Mouse (Mus musculus) T-helper 1 cell (primary cell): ENCODE measurements around the gene Srsf1.
"Not testable (repeated sequence)": the region's sequence is repeated elsewhere in the genome, so short reads cannot be mapped to it uniquely, and the experiment has no call there.

Source experiments
- in situ Hi-C: fragments of 300-600 bp; cut with MboI, MseI; formaldehyde crosslinking; loops from one replicate; pipeline ENCODE4 v1.15.1; 2025; ENCODE audit warnings: high pct_unique_total_duplicates

The Srsf1 gene

GRCm38 (mm10) chr11:88039066-88039465, 8.1 kb upstream of the Srsf1 start:
- in situ Hi-C loops: no loop called here

DNA sequence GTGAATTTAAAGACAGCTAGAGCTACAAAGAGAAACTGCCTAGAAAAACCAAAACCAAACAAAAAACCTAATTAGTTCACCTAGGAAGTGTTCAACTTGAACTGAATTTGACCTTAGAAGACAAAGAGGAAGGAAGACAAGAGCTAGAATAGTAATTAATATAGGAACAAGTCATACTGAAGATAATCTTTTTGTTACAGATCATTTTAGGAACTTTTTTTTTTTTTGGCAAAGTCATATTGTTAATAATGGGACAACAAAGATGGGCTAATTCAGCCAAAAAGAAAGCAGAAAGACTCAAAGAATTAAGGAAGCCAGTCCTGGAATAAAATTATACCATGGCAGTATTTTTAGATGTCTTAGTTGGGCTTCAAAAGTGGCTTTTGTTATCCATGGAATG, 2.9 kb upstream of the Srsf1 start:
- in situ Hi-C loops: loop anchor here (5.0 kb wide), 1 partner anchor 67 kb away; no protein-coding TSS in a partner anchor

DNA sequence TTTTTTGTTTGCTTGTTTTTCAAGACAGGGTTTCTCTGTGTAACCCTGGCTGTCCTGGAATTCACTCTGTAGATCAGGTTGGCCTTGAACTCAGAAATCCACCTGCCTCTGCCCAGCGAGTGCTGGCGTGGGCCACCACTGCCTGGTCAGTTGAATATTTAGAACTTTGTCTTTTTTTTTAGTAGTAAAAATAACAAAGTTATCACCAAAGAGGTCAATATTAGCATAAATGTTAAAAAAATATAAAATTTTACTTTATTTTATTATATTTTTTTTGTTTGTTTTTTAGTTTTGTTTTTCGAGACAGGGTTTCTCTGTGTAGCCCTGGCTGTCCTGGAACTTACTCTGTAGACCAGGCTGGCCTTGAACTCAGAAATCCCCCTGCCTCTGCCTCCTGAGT, 2.0 kb upstream of the Srsf1 start:
- in situ Hi-C loops: not testable (repeated sequence)

- in situ Hi-C loops: no loop called here
These were observed 1.3 kb upstream of the Srsf1 start for GRCm38 (mm10) chr11:88045878-88046277.

- in situ Hi-C loops: no loop called here
These were observed 743 bp upstream of the Srsf1 start for GRCm38 (mm10) chr11:88046323-88046937.

DNA sequence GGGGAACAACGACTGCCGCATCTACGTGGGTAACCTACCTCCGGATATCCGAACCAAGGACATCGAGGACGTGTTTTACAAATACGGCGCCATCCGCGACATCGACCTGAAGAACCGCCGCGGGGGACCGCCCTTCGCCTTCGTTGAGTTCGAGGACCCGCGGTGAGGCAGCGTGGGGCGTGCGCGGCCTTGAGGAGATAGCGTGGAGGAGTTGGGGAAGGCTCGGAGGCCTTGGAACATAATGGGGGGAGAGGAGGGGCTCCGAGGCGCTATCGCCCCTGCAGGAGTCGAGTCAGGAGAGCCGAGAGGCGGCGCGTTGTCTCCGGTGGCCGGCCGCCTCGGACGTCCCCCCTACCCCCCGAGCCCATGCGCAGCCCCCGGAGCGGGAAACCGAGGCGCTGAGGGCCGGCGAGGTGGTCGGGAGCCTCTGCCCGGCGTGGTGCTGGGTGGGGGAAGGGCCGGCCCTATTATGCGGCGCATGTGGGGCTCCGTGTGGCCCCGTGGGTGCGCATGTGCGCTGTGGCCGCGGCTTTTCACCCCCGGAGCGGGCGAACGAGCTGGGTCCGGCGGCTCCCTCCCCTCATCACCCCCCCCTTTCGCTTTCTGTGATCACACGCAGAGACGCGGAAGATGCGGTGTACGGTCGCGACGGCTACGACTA, 828 bp downstream of the Srsf1 start:
- in situ Hi-C loops: no loop called here

GRCm38 (mm10) chr11:88048961-88049670, 1.9 kb downstream of the Srsf1 start:
- in situ Hi-C loops: no loop called here

- in situ Hi-C loops: no loop called here
These were observed 2.6 kb downstream of the Srsf1 start for GRCm38 (mm10) chr11:88049732-88050131.

DNA sequence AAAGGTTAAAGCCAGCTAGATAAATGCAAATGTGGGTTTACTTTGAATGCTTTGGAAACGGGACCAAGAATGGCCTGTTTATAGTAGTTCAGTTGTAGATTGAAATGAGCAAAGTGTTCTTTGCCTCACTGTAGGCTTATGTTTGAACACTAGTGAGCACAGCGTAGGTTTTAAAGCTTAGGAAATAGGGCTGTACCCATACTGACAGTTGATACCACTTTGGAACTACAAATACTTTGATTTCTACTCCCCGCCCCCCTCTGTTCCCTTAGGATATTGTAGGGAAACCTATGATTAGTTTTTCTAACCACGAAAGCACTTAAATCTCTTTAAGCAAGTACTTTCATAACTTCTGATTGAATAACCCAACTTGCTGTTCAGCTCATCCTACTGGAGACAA, 5.5 kb downstream of the Srsf1 start:
- in situ Hi-C loops: no loop called here

DNA sequence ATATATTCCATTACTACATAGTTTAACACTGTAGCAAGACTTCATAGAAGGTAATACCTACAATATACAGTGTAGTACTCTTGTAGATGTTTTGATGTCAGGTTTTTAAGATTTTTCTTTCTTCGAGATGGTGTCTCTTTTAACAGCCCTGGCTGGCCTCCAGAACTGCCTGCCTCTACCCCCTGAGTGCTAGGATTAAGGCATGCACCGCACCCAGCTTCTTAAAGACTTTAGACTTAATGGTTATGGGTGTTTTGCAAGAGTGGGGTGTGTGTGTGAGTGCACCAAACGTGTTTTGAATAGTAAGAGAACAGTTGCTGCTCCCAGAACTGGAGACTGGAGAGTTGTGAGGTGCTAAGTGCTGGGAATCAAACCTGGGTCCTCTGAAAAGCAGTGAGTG, 6.6 kb downstream of the Srsf1 start:
- in situ Hi-C loops: no loop called here

DNA sequence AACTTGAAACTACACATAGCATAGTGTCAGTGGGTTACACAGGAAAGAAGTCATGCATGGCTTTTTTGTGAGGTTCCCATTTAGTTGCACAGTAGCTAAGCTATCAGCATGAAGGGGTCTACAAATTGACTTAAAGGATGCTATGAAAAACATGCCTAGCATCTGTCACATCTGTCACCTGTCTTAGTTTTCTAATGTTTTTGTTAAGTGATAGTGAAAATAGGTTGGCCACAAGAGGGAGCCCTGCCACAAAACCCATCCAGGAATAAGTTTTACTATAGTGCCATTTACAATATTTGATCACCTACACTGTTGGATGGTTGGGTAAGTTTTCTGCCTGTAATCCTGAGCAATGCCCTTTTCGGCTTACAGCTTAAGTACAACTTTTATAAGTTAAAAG, 7.4 kb downstream of the Srsf1 start:
- in situ Hi-C loops: no loop called here

DNA sequence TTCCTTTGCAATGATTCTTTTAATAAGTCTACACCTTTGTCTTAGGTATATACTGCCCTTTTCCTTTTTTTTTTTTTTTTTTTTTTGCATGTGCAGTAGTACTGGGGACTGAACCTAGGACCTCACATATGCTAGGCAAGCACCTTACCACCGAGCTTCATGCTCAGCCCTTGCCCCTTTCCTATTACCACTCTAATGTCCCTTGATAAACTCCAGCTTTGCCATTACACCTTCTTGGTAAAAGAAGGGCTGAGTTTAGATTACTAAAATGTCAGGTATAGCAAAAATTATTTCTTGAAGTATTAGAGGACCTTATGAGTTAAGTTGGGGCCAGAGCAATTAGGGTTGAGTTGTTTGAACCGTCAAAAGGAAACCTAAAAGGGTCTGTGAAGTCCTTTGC, 8.6 kb downstream of the Srsf1 start:
- in situ Hi-C loops: loop anchor here (5.0 kb wide), 1 partner anchor 137 kb away; no protein-coding TSS in a partner anchor

DNA sequence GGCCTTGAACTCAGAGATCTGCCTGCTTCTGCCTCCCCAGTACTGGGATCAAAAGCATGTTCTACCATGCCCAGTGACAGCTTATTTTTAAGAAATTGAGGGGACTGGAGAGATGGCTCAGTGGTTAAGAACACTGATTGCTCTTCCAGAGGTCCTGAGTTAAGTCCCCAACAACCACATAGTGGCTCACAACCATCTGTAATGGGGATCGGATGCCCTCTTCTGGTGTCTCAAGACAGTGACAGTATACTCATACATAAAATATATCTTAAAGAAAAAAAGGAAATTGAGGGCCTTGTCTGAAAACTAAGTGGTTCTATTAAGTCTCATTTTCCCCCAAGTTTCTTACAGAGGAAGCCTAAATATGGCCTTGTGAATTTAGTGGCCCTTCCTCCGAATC, 10.6 kb downstream of the Srsf1 start:
- in situ Hi-C loops: loop anchor here (5.0 kb wide), 1 partner anchor 135 kb away; no protein-coding TSS in a partner anchor

DNA sequence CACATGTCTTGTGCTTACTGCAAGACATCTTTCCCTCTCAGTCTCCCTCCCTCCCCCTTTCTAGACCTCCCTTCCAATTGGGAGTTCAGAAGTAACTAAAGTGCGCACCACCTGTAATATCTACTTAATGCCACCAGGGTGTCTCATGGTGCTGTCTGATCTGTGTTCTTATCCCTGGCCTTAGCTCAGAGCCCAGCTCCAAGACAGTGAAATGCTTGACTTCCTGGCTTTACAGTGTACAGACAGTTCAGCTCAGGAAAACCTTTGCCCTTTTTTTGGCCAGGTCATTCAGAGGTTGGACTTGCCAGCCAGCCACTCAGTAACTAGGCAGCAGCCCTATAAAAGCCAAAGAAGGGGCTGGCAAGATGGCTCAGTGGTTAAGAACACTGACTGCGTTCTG, 12.0 kb downstream of the Srsf1 start:
- in situ Hi-C loops: loop anchor here (5.0 kb wide), 1 partner anchor 133 kb away; no protein-coding TSS in a partner anchor

DNA sequence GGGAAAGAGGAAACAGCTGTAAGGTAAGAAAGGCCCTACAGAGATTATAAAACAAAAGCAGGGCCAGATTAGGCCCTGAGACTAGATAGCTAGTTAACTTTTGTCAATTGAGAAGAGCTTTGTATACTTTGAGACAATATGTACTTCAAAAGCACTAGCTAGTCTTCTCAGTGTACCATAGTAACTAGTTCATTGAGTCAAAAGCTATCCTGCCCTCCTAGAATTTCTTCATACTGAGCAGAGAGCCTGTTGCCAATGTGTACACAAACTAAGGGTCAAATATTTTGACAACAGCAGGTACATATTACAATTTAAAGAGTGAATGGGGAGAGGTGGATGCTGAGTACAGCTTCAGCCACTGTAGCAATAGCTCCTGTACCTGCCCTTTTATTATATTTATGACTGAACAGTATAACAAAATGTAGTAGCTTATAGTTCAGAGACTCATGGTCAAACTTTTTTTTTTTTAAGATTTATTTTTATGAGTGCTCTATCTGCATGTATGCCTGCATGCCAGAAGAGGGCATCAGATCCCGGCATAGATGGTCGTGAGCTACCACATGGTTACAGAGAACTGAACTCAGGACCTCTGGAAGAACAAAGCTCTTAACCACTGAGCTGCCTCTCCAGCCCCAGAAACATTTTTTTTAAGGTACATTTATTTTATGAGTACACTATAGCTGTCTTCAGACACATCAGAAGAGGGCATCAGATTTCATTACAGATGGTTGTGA, 14.9 kb downstream of the Srsf1 start:
- in situ Hi-C loops: loop anchor here (5.0 kb wide), 1 partner anchor 35 kb away; the partner anchor contains the start of gene Cuedc1

- in situ Hi-C loops: no loop called here
These were observed 18.6 kb downstream of the Srsf1 start for GRCm38 (mm10) chr11:88065732-88066131.

DNA sequence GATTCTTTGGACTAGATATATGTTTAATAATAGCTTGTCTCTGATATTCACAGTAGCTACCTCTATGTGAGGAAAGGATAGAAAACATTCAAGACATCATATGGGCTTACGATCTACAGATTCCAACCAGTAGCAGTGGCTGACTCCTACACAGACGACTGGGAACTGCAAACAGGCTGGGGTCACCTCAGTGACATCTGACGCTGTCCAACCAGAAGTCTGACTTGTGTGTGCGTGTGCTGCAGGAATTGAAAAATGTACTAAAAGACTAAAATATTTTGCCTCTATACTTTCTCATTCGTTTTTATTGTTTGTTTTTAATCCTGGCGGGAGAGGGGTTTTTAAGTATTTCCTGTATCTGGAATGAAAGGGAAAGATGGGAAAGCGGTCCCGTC, 20.0 kb downstream of the Srsf1 start:
- in situ Hi-C loops: no loop called here

DNA sequence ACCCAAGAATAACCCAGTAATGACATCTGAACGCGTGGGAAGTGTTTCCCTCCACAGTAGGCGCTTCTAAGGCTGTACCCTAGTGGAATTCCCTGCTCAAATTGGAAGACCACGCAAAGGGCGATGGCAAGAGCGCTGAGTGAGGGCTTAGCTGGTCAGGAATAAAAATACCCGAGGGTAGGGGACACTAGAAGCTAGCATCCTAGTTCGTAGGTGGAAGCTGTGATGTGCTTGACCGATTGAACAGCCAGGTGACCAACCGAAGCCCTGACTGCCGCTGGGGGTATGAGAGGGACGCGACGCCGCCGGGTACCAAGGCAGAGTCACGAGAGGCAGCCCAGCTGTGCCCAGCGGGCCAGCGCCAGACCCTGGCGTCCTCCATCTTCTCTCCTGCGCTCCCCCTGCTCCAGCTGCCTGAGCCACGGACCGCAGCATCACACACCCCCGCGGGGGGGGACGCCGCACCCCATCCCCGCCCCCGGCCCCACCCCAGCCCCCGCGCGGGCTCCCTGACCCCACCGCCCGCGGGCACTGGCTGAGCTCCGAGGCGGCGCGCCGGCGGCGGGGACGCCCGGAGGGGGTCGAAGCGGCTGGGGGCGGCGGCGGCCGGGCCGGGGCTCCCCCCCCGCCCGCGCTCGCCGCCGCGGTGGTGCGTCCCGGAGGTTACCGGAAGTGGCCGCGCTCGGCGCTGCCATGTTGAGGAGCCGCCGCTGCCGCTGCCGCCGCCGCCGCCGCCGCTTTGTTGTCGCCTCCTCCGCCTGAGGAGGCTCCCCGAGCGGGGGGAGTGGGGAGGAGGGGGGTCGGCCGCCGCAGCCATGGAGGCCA, 20.6 kb downstream of the Srsf1 start, which contains the start of gene Vezf1:
TSS of gene Vezf1 (plus strand) at position 694 of the 825 bp plus-strand sequence.
- in situ Hi-C loops: no loop called here

GRCm38 (mm10) chr11:88068411-88069245, 21.5 kb downstream of the Srsf1 start:
- in situ Hi-C loops: no loop called here

DNA sequence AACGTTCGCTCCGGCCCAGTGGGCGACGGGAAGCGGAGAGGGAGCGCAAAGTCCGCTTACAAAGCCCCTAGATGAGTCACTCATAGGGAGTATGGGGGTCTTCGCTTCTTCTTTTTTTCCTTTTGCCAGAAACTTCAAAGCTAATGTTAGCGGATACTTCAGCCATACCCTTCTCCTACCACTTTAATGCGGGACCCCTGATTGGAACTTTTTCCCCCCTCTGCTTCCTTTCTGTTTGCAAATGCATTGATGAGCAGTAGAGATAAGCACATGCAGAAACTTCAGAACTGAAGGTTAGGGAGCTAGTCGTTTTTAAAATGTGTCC, 22.0 kb downstream of the Srsf1 start:
- in situ Hi-C loops: no loop called here
